Mouse (Mus musculus) small intestine, adult 2 months (tissue): ENCODE results near the gene Pwwp2a.

ENCODE experiments used
- CTCF ChIP-seq: fragments of 200-500 bp; IDR thresholded peaks from 2 replicates; pipeline ENCODE4 v1.5.1; 2012; ENCODE audit warnings: low read depth, mild to moderate bottlenecking, control low read depth, inconsistent platforms, low read length, moderate library complexity, mixed read lengths; ENCODE audit not compliant: insufficient replicate concordance, insufficient read length; ENCODE audit errors: extremely low read depth
- POLR2A ChIP-seq: fragments of 200-500 bp; IDR thresholded peaks from 2 replicates; pipeline ENCODE4 v1.6.1; 2012; ENCODE audit warnings: low read depth, mild to moderate bottlenecking, control low read depth, inconsistent platforms, low read length, moderate library complexity

- TF ChIP-seq CTCF (no peak), POLR2A (no peak)
Measured at GRCm38 (mm10) chr11:43698621-43699020, 16.8 kb downstream of the Pwwp2a start.
